Mouse (Mus musculus) testis, adult 10 weeks (tissue): ENCODE measurements around the gene Guca1a. TPM values are rescaled to one million over a fixed set of nuclear protein-coding genes. Genes with fewer than 3 reads are reported as not detected.

Source experiments
- polyA plus RNA-seq: library from polyadenylated mRNA; stranded (reverse); fragments of 350-450 nt; fragmentation: Illumina TruSeq; extraction: RNeasy Lipid Tissue Mini Kit (QIAGEN cat#74804); gene quantifications from one replicate; pipeline ENCODE4 v1.2.3, GENCODE M21; 2014; ENCODE audit warnings: low read depth, low replicate concordance

The Guca1a gene
- polyA plus RNA-seq: not detected

DNA sequence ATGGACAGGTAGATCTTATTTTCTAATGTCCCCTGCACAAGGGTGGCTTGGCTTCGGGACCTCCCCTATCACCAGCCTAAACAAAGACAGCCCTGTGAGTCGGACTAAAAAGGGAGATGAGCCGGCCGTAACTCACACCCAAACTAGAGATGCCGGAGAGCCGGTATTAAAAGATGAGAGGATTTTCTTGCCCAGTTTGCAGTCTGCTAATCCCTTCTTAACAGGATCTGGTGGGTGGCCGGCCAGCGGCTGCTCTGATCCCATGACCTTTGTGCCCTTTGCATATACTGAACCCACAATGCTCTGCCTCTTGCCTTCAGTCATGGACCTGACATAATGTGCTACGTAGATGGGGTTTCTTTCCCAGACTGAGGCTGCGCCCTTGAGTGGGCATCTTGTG lies at the start of gene Guca1a:
TSS of gene Guca1a (minus strand) at position 134 of the 400 bp plus-strand sequence.

GRCm38 (mm10) chr17:47436907-47437547 lies 36.6 kb upstream of the Guca1a start, which contains the start of gene 1700001C19Rik:
Gene 1700001C19Rik, minus strand, starts transcription at chr17:47437376.

GRCm38 (mm10) chr17:47436156-47436906 lies 35.9 kb upstream of the Guca1a start, which contains the start of gene AI661453:
Gene AI661453, plus strand, starts transcription at chr17:47436615.

GRCm38 (mm10) chr17:47385145-47385544 lies 15.2 kb downstream of the Guca1a start, which contains the start of gene Guca1b:
Gene Guca1b, plus strand, starts transcription at chr17:47385393.

GRCm38 (mm10) chr17:47368401-47369086 lies 31.8 kb downstream of the Guca1a start, which contains the start of gene Mrps10:
Gene Mrps10, plus strand, starts transcription at chr17:47368887.

Other genes with a start within 250 kb of the Guca1a start
- 35.4 TPM for gene Mrps10, start 31.7 kb downstream of the Guca1a start, polyA plus RNA-seq
- gene Guca1b, start 15.2 kb downstream of the Guca1a start, polyA plus RNA-seq: not detected
- not detected for gene AI661453, start 36.0 kb upstream of the Guca1a start, polyA plus RNA-seq
- 292 TPM for gene 1700001C19Rik, start 36.8 kb upstream of the Guca1a start, polyA plus RNA-seq
- 5.5 TPM for gene Taf8, start 101.7 kb upstream of the Guca1a start, polyA plus RNA-seq
- 7.7 TPM for gene Ccnd3, start 104.5 kb upstream of the Guca1a start, polyA plus RNA-seq
- 3.9 TPM for gene Bysl, start 210.9 kb upstream of the Guca1a start, polyA plus RNA-seq
- 9.1 TPM for gene Med20, start 211.0 kb upstream of the Guca1a start, polyA plus RNA-seq
- 2.7 TPM for gene Gm20517, start 211.0 kb upstream of the Guca1a start, polyA plus RNA-seq
- gene Usp49, start 230.1 kb upstream of the Guca1a start, polyA plus RNA-seq: 26.1 TPM